Mouse (Mus musculus) T-helper 17 cell (primary cell): Measurements from ENCODE around the gene Mrs2.

ENCODE experiments used
- in situ Hi-C, 2 experiments: fragments of 300-600 bp; cut with MboI, MseI; formaldehyde crosslinking; loops; 1 replicate in 1 of 2; 2 replicates in 1 of 2; pipeline ENCODE4 v1.15.1; 2025; ENCODE audit warnings: high pct_unique_total_duplicates in 2 of 2

Mrs2 gene

GRCm38 (mm10) chr13:24981031-24981430, 39.1 kb downstream of the Mrs2 start:
- in situ Hi-C loops: no loop called here

GRCm38 (mm10) chr13:24977820-24978342, 42.3 kb downstream of the Mrs2 start:
- in situ Hi-C loops: loop anchor here in 1 of 2 experiments (10.0 kb wide), 1 partner anchor 873 kb away; no protein-coding TSS in a partner anchor

- in situ Hi-C loops: loop anchor here in 1 of 2 experiments (10.0 kb wide), 1 partner anchor 872 kb away; no protein-coding TSS in a partner anchor
Observed at GRCm38 (mm10) chr13:24976384-24976783, 43.8 kb downstream of the Mrs2 start.

GRCm38 (mm10) chr13:24971776-24972175, 48.4 kb downstream of the Mrs2 start:
- in situ Hi-C loops: loop anchor here in 1 of 2 experiments (10.0 kb wide), 1 partner anchor 867 kb away; no protein-coding TSS in a partner anchor

GRCm38 (mm10) chr13:24965846-24966201, 54.4 kb downstream of the Mrs2 start:
- in situ Hi-C loops: no loop called here

- in situ Hi-C loops: no loop called here
Observed at GRCm38 (mm10) chr13:24965130-24965845, 54.9 kb downstream of the Mrs2 start.

GRCm38 (mm10) chr13:24962119-24962518, 58.1 kb downstream of the Mrs2 start:
- in situ Hi-C loops: no loop called here

- in situ Hi-C loops: no loop called here
Observed at GRCm38 (mm10) chr13:24960084-24960483, 60.1 kb downstream of the Mrs2 start.

- in situ Hi-C loops: loop anchor here in 1 of 2 experiments (10.0 kb wide), 1 partner anchor 1284 kb away; no protein-coding TSS in a partner anchor
Observed at GRCm38 (mm10) chr13:24958671-24959070, 61.5 kb downstream of the Mrs2 start.

- in situ Hi-C loops: loop anchor here in 1 of 2 experiments (10.0 kb wide), 1 partner anchor 1281 kb away; no protein-coding TSS in a partner anchor
Observed at GRCm38 (mm10) chr13:24955500-24955899, 64.7 kb downstream of the Mrs2 start.

- in situ Hi-C loops: loop anchor here in 1 of 2 experiments (10.0 kb wide), 1 partner anchor 1280 kb away; no protein-coding TSS in a partner anchor
Observed at GRCm38 (mm10) chr13:24955091-24955490, 65.1 kb downstream of the Mrs2 start.

- in situ Hi-C loops: loop anchor here in 1 of 2 experiments (10.0 kb wide), 1 partner anchor 1278 kb away; no protein-coding TSS in a partner anchor
Observed at GRCm38 (mm10) chr13:24952659-24953058, 67.5 kb downstream of the Mrs2 start.

- in situ Hi-C loops: no loop called here
Observed at GRCm38 (mm10) chr13:24948870-24949269, 71.3 kb downstream of the Mrs2 start.

GRCm38 (mm10) chr13:24947158-24947557, 73.0 kb downstream of the Mrs2 start:
- in situ Hi-C loops: no loop called here

GRCm38 (mm10) chr13:24945567-24945966, 74.6 kb downstream of the Mrs2 start:
- in situ Hi-C loops: no loop called here

- in situ Hi-C loops: no loop called here
Observed at GRCm38 (mm10) chr13:24943303-24943702, 76.9 kb downstream of the Mrs2 start.

- in situ Hi-C loops: no loop called here
Observed at GRCm38 (mm10) chr13:24942512-24943282, 77.5 kb downstream of the Mrs2 start, which contains the start of gene Gpld1. Gene Gpld1 (plus strand): TSS chr13:24943152.

GRCm38 (mm10) chr13:24939472-24939871, 80.7 kb downstream of the Mrs2 start:
- in situ Hi-C loops: loop anchor here (5.0 kb wide), 2 partner anchors 48 to 178 kb away; no protein-coding TSS in a partner anchor

- in situ Hi-C loops: loop anchor here (5.0 kb wide), 2 partner anchors 49 to 179 kb away; no protein-coding TSS in a partner anchor
Observed at GRCm38 (mm10) chr13:24938683-24939082, 81.5 kb downstream of the Mrs2 start.

- in situ Hi-C loops: loop anchor here (5.0 kb wide), 2 partner anchors 49 to 179 kb away; no protein-coding TSS in a partner anchor
Observed at GRCm38 (mm10) chr13:24937839-24938166, 82.4 kb downstream of the Mrs2 start.
